Mouse (Mus musculus): Measurements from ENCODE around the gene Polr2a. TPM values are rescaled to one million over a fixed set of nuclear protein-coding genes. Genes with fewer than 3 reads are reported as not detected.

The Polr2a gene
- 65.0 and 65.3 TPM in 2 replicates for polyA plus RNA-seq (2014; fragmentation: Nextera tagmentation; extraction: Ambion mirVana)

GRCm38 (mm10) chr11:69758478-69758970, at the start of gene Polr2a:
TSS of gene Polr2a (minus strand) at chr11:69758637.
- Histone ChIP-seq H3K9me3 (ENCODE audit: control insufficient read depth, low read length) (no peaks in the 10 kb centered on the region), H3K36me3 (ENCODE audit: control insufficient read depth, insufficient read depth, low read length) (no peaks in the 10 kb centered on the region), H3K9ac (ENCODE audit: low read length) (peak within 1 kb of the TSS; percentile 63), H3K4me3 (ENCODE audit: low read depth, low read length) (peak within 1 kb of the TSS; percentile 59), H3K4me2 (ENCODE audit: low read depth) (peak within 1 kb of the TSS; percentile 93), H3K4me1 (ENCODE audit: control insufficient read depth, insufficient read depth, low read length) (peaks cover 30% of the 10 kb centered on the region), H3K27ac (ENCODE audit: low read depth, low read length) (peak within 1 kb of the TSS; percentile 92), H3K27me3 (ENCODE audit: control insufficient read depth, insufficient read depth, low read length) (no peaks in the 10 kb centered on the region)
- WGBS: 0% methylated on average over 36 of the region's 36 CpGs
- peak; percentile 99 for DNase-seq (ENCODE audit: low spot score)
- ATAC-seq (ENCODE audit: insufficient read depth, low FRiP score, low TSS enrichment): peak; percentile 95

GRCm38 (mm10) chr11:69807641-69808040, 49.2 kb upstream of the Polr2a start:
- WGBS: 88% methylated on average over 2 of the region's 2 CpGs
- peaks cover 35% of the 10 kb centered on the region for H3K27me3 ChIP-seq (ENCODE audit: control insufficient read depth, insufficient read depth, low read length)
- no peak overlapping the region for H3K9ac ChIP-seq (ENCODE audit: low read length)
- H3K4me3 ChIP-seq (ENCODE audit: low read depth, low read length): no peak overlapping the region
- no peak overlapping the region for H3K27ac ChIP-seq (ENCODE audit: low read depth, low read length)
- no peak for ATAC-seq (ENCODE audit: insufficient read depth, low FRiP score, low TSS enrichment)
- H3K36me3 ChIP-seq (ENCODE audit: control insufficient read depth, insufficient read depth, low read length): no peaks in the 10 kb centered on the region
- DNase-seq (ENCODE audit: low spot score): no peak
- peaks cover 13% of the 10 kb centered on the region for H3K4me1 ChIP-seq (ENCODE audit: control insufficient read depth, insufficient read depth, low read length)
- no peaks in the 10 kb centered on the region for H3K9me3 ChIP-seq (ENCODE audit: control insufficient read depth, low read length)
- H3K4me2 ChIP-seq (ENCODE audit: low read depth): no peak overlapping the region

GRCm38 (mm10) chr11:69806378-69806777, 47.9 kb upstream of the Polr2a start:
- Histone ChIP-seq H3K4me3 (ENCODE audit: low read depth, low read length) (no peak overlapping the region), H3K27ac (ENCODE audit: low read depth, low read length) (no peak overlapping the region), H3K27me3 (ENCODE audit: control insufficient read depth, insufficient read depth, low read length) (peaks cover 48% of the 10 kb centered on the region), H3K9ac (ENCODE audit: low read length) (no peak overlapping the region), H3K4me2 (ENCODE audit: low read depth) (no peak overlapping the region), H3K9me3 (ENCODE audit: control insufficient read depth, low read length) (no peaks in the 10 kb centered on the region), H3K4me1 (ENCODE audit: control insufficient read depth, insufficient read depth, low read length) (peaks cover 17% of the 10 kb centered on the region), H3K36me3 (ENCODE audit: control insufficient read depth, insufficient read depth, low read length) (no peaks in the 10 kb centered on the region)
- DNase-seq (ENCODE audit: low spot score) (no peak), ATAC-seq (ENCODE audit: insufficient read depth, low FRiP score, low TSS enrichment) (no peak)
- 82% methylated on average over 4 of the region's 4 CpGs for WGBS

DNA sequence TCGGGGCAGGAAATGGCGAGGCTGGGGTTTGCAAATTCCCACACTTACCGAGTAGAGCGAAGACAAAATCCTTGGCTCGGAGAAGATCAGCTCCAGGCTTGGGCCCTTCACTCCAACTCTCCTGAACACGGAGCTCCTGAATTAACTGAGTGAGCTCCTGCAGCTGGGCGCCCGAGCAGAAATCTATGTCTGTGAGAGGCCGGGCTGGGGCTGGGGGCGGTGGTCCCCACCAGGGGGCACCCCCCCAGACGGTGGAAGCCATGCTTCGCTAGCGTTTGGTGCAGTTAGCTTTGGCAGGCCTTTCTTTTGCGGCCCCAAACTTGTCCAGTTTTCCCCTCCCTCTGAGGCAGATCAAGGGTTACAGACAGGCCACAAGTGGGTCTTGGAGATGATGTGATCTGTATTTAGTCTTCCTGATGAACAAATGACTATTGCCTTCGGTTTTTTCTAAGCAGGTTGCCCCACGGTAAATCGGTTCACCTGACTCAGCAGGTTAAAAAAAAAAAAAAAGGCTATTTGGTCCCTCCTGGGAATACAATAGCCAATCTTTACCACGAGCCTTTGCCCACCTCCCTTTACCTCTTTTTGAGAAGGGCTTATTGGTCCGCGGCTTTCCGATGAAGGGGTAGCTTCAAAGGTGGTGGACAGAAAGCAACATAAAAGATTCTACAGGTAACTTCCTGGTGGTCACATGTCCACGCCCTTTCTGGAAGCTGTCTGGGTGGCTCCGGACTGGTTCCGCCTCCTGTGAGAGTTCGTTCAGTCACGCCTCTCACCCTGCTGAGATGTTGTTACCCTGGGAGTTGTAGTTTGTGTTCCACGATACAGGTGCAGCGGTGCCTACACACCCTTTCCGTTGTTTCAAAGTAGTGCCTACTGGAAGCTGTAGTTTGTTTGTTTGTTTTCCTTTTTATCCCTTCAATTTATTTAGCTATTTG, 46.8 kb upstream of the Polr2a start, which contains the start of gene Tmem102:
Gene Tmem102, minus strand, starts transcription at position 653 of the 938 bp plus-strand sequence.
- 6% methylated on average over 29 of the region's 29 CpGs for WGBS
- Histone ChIP-seq H3K4me3 (ENCODE audit: low read depth, low read length) (peak within 1 kb of the TSS; percentile 1; the same call in 1 of the 2 replicates), H3K4me2 (ENCODE audit: low read depth) (peak within 1 kb of the TSS; percentile 89), H3K4me1 (ENCODE audit: control insufficient read depth, insufficient read depth, low read length) (peaks cover 22% of the 10 kb centered on the region), H3K27ac (ENCODE audit: low read depth, low read length) (no peak within 1 kb of the TSS), H3K9ac (ENCODE audit: low read length) (no peak within 1 kb of the TSS), H3K9me3 (ENCODE audit: control insufficient read depth, low read length) (no peaks in the 10 kb centered on the region), H3K36me3 (ENCODE audit: control insufficient read depth, insufficient read depth, low read length) (no peaks in the 10 kb centered on the region), H3K27me3 (ENCODE audit: control insufficient read depth, insufficient read depth, low read length) (peaks cover 53% of the 10 kb centered on the region)
- no peak for DNase-seq (ENCODE audit: low spot score)
- ATAC-seq (ENCODE audit: insufficient read depth, low FRiP score, low TSS enrichment): no peak

- Histone ChIP-seq H3K27me3 (ENCODE audit: control insufficient read depth, insufficient read depth, low read length) (peaks cover 53% of the 10 kb centered on the region), H3K27ac (ENCODE audit: low read depth, low read length) (no peak overlapping the region), H3K4me2 (ENCODE audit: low read depth) (peak overlapping the region; percentile 89), H3K4me1 (ENCODE audit: control insufficient read depth, insufficient read depth, low read length) (peaks cover 28% of the 10 kb centered on the region), H3K9ac (ENCODE audit: low read length) (no peak overlapping the region), H3K9me3 (ENCODE audit: control insufficient read depth, low read length) (no peaks in the 10 kb centered on the region), H3K4me3 (ENCODE audit: low read depth, low read length) (no peak overlapping the region; the same call in 1 of the 2 replicates), H3K36me3 (ENCODE audit: control insufficient read depth, insufficient read depth, low read length) (no peaks in the 10 kb centered on the region)
- ATAC-seq (ENCODE audit: insufficient read depth, low FRiP score, low TSS enrichment): no peak
- DNase-seq (ENCODE audit: low spot score): no peak
- WGBS: 4% methylated on average over 12 of the region's 12 CpGs
Measured at GRCm38 (mm10) chr11:69804652-69804940, 46.2 kb upstream of the Polr2a start.

GRCm38 (mm10) chr11:69803786-69804651, 45.6 kb upstream of the Polr2a start:
- H3K9ac ChIP-seq (ENCODE audit: low read length): peak overlapping the region; percentile 19
- peak overlapping the region; percentile 32 for H3K4me3 ChIP-seq (ENCODE audit: low read depth, low read length)
- H3K36me3 ChIP-seq (ENCODE audit: control insufficient read depth, insufficient read depth, low read length): no peaks in the 10 kb centered on the region
- H3K4me2 ChIP-seq (ENCODE audit: low read depth): peak overlapping the region; percentile 89
- H3K27me3 ChIP-seq (ENCODE audit: control insufficient read depth, insufficient read depth, low read length): peaks cover 54% of the 10 kb centered on the region
- ATAC-seq (ENCODE audit: insufficient read depth, low FRiP score, low TSS enrichment) (no peak), DNase-seq (ENCODE audit: low spot score) (peak; percentile 85)
- no peaks in the 10 kb centered on the region for H3K9me3 ChIP-seq (ENCODE audit: control insufficient read depth, low read length)
- peaks cover 30% of the 10 kb centered on the region for H3K4me1 ChIP-seq (ENCODE audit: control insufficient read depth, insufficient read depth, low read length)
- WGBS: under 1% methylated on average over 60 of the region's 60 CpGs
- H3K27ac ChIP-seq (ENCODE audit: low read depth, low read length): no peak overlapping the region

DNA sequence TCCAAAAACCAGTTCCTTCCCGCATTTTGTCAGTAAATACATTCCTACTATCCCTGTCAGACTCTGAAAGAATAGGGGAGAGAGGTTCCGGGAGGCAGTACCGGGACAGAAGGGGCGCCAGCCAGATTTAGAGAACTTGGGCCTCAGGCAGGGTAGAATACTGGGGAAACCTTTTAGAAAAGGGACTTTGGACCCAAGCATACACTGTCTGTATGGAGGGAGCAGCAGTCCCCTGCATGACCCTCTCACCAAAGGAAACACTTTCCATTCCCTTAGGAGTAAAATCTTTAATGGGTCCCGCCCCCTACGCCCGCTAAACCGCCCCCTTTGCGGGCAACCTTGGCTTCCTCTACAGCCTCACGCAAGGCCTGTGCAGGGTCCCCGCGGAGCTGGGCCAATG, 44.9 kb upstream of the Polr2a start:
- WGBS: 2% methylated on average over 12 of the region's 12 CpGs
- Histone ChIP-seq H3K9ac (ENCODE audit: low read length) (peak overlapping the region; percentile 19), H3K36me3 (ENCODE audit: control insufficient read depth, insufficient read depth, low read length) (no peaks in the 10 kb centered on the region), H3K27ac (ENCODE audit: low read depth, low read length) (no peak overlapping the region), H3K4me2 (ENCODE audit: low read depth) (peak overlapping the region; percentile 89), H3K27me3 (ENCODE audit: control insufficient read depth, insufficient read depth, low read length) (peaks cover 55% of the 10 kb centered on the region), H3K4me3 (ENCODE audit: low read depth, low read length) (peak overlapping the region; percentile 32), H3K4me1 (ENCODE audit: control insufficient read depth, insufficient read depth, low read length) (peaks cover 30% of the 10 kb centered on the region), H3K9me3 (ENCODE audit: control insufficient read depth, low read length) (no peaks in the 10 kb centered on the region)
- DNase-seq (ENCODE audit: low spot score) (no peak), ATAC-seq (ENCODE audit: insufficient read depth, low FRiP score, low TSS enrichment) (no peak)

- H3K4me1 ChIP-seq (ENCODE audit: control insufficient read depth, insufficient read depth, low read length): peaks cover 30% of the 10 kb centered on the region
- under 1% methylated on average over 28 of the region's 33 CpGs for WGBS
- ATAC-seq (ENCODE audit: insufficient read depth, low FRiP score, low TSS enrichment): no peak
Measured at GRCm38 (mm10) chr11:69802648-69803105, 44.2 kb upstream of the Polr2a start.

More at GRCm38 (mm10) chr11:69802648-69803105, 44.2 kb upstream of the Polr2a start:
- Histone ChIP-seq H3K9me3 (ENCODE audit: control insufficient read depth, low read length) (no peaks in the 10 kb centered on the region), H3K27me3 (ENCODE audit: control insufficient read depth, insufficient read depth, low read length) (peaks cover 55% of the 10 kb centered on the region), H3K27ac (ENCODE audit: low read depth, low read length) (no peak overlapping the region), H3K36me3 (ENCODE audit: control insufficient read depth, insufficient read depth, low read length) (no peaks in the 10 kb centered on the region), H3K4me3 (ENCODE audit: low read depth, low read length) (peak overlapping the region; percentile 52), H3K9ac (ENCODE audit: low read length) (peak overlapping the region; percentile 61), H3K4me2 (ENCODE audit: low read depth) (peak overlapping the region; percentile 89)
- peak; percentile 78 for DNase-seq (ENCODE audit: low spot score)

All from neural tube, embryonic 11.5 days (tissue).